Mouse (Mus musculus) hindbrain, embryonic 14.5 days (tissue): ENCODE measurements around the gene Pde4d. TPM values are rescaled to one million over a fixed set of nuclear protein-coding genes. Genes with fewer than 3 reads are reported as not detected.

Experiments used
- ATAC-seq: fragments of 200-750 bp; cut with Nextera tagmentation; 2 replicates; pipeline ENCODE4 v1.8.0; 2017; ENCODE audit warnings: moderate number of reproducible peaks, mild to moderate bottlenecking, moderate TSS enrichment, moderate library complexity; ENCODE audit not compliant: low FRiP score
- DNase-seq: peaks from one replicate; pipeline ENCODE4 v3.0.0-alpha.2; 2015; ENCODE audit warnings: low spot score
- H3K27ac ChIP-seq: fragments of 300-500 bp; sonication (generic); 2 replicates; pipeline ENCODE4 v1.5.1; 2014; ENCODE audit warnings: mild to moderate bottlenecking, moderate library complexity
- H3K27me3 ChIP-seq: fragments of 300-500 bp; sonication (generic); 2 replicates; pipeline ENCODE4 v1.6.1; 2014; ENCODE audit warnings: mild to moderate bottlenecking, low read length, mixed read lengths; ENCODE audit not compliant: control insufficient read depth, insufficient read depth
- H3K36me3 ChIP-seq: fragments of 300-500 bp; sonication (generic); replicated peaks from 2 replicates; pipeline ENCODE4 v1.6.1; 2014; ENCODE audit not compliant: control insufficient read depth, insufficient read depth
- H3K4me1 ChIP-seq: fragments of 300-500 bp; sonication (generic); replicated peaks from 2 replicates; pipeline ENCODE4 v1.6.1; 2014; ENCODE audit warnings: antibody characterized with exemption, low read length, mixed read lengths; ENCODE audit not compliant: control insufficient read depth, insufficient read depth
- H3K4me2 ChIP-seq: fragments of 300-500 bp; sonication (generic); replicated peaks from 2 replicates; pipeline ENCODE4 v1.6.1; 2014; ENCODE audit warnings: mild to moderate bottlenecking, moderate library complexity
- H3K4me3 ChIP-seq: fragments of 300-500 bp; sonication (generic); replicated peaks from 2 replicates; pipeline ENCODE4 v1.5.1; 2014; ENCODE audit warnings: mild to moderate bottlenecking, low read length
- H3K9ac ChIP-seq: fragments of 300-500 bp; sonication (generic); 2 replicates; pipeline ENCODE4 v1.6.1; 2014
- H3K9me3 ChIP-seq: fragments of 300-500 bp; sonication (generic); 2 replicates; pipeline ENCODE4 v1.6.1; 2016; ENCODE audit warnings: low read length; ENCODE audit not compliant: control insufficient read depth
- WGBS: fragments of 180-500 bp; shearing (Covaris S2); extraction: QIAGEN DNeasy Blood & Tissue Kit; methylation state at CpG from one replicate; pipeline ENCODE4 v1.1.7; 2014; 5-methylcytosine and 5-hydroxymethylcytosine counted together
- polyA plus RNA-seq: library from polyadenylated mRNA; unstranded; fragments of >200 nt; fragmentation: Nextera tagmentation; extraction: Ambion mirVana; gene quantifications from 2 replicates; pipeline ENCODE4 v1.2.1, GENCODE M21; 2014

The Pde4d gene
- polyA plus RNA-seq, 1 experiment from 2014 or later: 23.2 TPM

- DNase-seq (no peak), ATAC-seq (no peak)
- Histone ChIP-seq H3K4me1 (no peaks in the 10 kb centered on the region), H3K27ac (no peak overlapping the region), H3K9me3 (no peaks in the 10 kb centered on the region), H3K9ac (no peak overlapping the region), H3K4me3 (no peak overlapping the region), H3K4me2 (no peak overlapping the region), H3K27me3 (no peaks in the 10 kb centered on the region), H3K36me3 (no peaks in the 10 kb centered on the region)
- WGBS: 80% methylated on average over 7 of the region's 7 CpGs
Measured at GRCm38 (mm10) chr13:108757477-108757876, 307.7 kb downstream of the Pde4d start.

GRCm38 (mm10) chr13:108758331-108758730 is 308.6 kb downstream of the Pde4d start:
- H3K9ac ChIP-seq: no peak overlapping the region
- H3K36me3 ChIP-seq: no peaks in the 10 kb centered on the region
- no peak overlapping the region for H3K4me3 ChIP-seq
- no peaks in the 10 kb centered on the region for H3K4me1 ChIP-seq
- no peaks in the 10 kb centered on the region for H3K27me3 ChIP-seq
- no peaks in the 10 kb centered on the region for H3K9me3 ChIP-seq
- no peak for DNase-seq
- no peak for ATAC-seq
- H3K4me2 ChIP-seq: no peak overlapping the region
- WGBS: 78% methylated on average over 4 of the region's 4 CpGs
- no peak overlapping the region for H3K27ac ChIP-seq

GRCm38 (mm10) chr13:108759140-108759539 is 309.4 kb downstream of the Pde4d start:
- Histone ChIP-seq H3K27me3 (no peaks in the 10 kb centered on the region), H3K4me1 (no peaks in the 10 kb centered on the region), H3K9me3 (no peaks in the 10 kb centered on the region), H3K9ac (no peak overlapping the region), H3K4me3 (no peak overlapping the region), H3K36me3 (no peaks in the 10 kb centered on the region), H3K27ac (no peak overlapping the region), H3K4me2 (no peak overlapping the region)
- ATAC-seq (no peak), DNase-seq (no peak)
- WGBS: 75% methylated on average over 4 of the region's 4 CpGs

- 86% methylated on average over 3 of the region's 3 CpGs for WGBS
- H3K36me3 ChIP-seq: no peaks in the 10 kb centered on the region
- H3K4me1 ChIP-seq: no peaks in the 10 kb centered on the region
- no peaks in the 10 kb centered on the region for H3K9me3 ChIP-seq
- no peak overlapping the region for H3K27ac ChIP-seq
- no peak overlapping the region for H3K9ac ChIP-seq
- ATAC-seq: no peak
- no peak overlapping the region for H3K4me2 ChIP-seq
- no peak overlapping the region for H3K4me3 ChIP-seq
- no peaks in the 10 kb centered on the region for H3K27me3 ChIP-seq
- no peak for DNase-seq
Measured at GRCm38 (mm10) chr13:108763295-108763694, 313.5 kb downstream of the Pde4d start.

GRCm38 (mm10) chr13:108766020-108766727 is 316.4 kb downstream of the Pde4d start:
- WGBS: 66% methylated on average over 11 of the region's 11 CpGs
- H3K9ac ChIP-seq: no peak overlapping the region
- H3K4me1 ChIP-seq: no peaks in the 10 kb centered on the region
- ATAC-seq (no peak), DNase-seq (no peak)
- no peak overlapping the region for H3K4me3 ChIP-seq
- no peaks in the 10 kb centered on the region for H3K9me3 ChIP-seq
- no peaks in the 10 kb centered on the region for H3K36me3 ChIP-seq
- H3K27me3 ChIP-seq: no peaks in the 10 kb centered on the region
- no peak overlapping the region for H3K27ac ChIP-seq
- no peak overlapping the region for H3K4me2 ChIP-seq

GRCm38 (mm10) chr13:108769465-108770056 is 319.8 kb downstream of the Pde4d start:
- ATAC-seq (no peak), DNase-seq (no peak)
- Histone ChIP-seq H3K9ac (no peak overlapping the region), H3K9me3 (no peaks in the 10 kb centered on the region), H3K36me3 (no peaks in the 10 kb centered on the region), H3K4me3 (no peak overlapping the region), H3K27ac (no peak overlapping the region), H3K4me1 (no peaks in the 10 kb centered on the region; the same call in 1 of the 2 replicates), H3K27me3 (no peaks in the 10 kb centered on the region), H3K4me2 (no peak overlapping the region)
- WGBS: 49% methylated on average over 3 of the region's 3 CpGs

- no peaks in the 10 kb centered on the region; the same call in 1 of the 2 replicates for H3K4me1 ChIP-seq
- H3K4me3 ChIP-seq: no peak overlapping the region
- no peaks in the 10 kb centered on the region for H3K36me3 ChIP-seq
- DNase-seq: no peak
- no peak for ATAC-seq
- no peak overlapping the region for H3K4me2 ChIP-seq
- no peaks in the 10 kb centered on the region for H3K9me3 ChIP-seq
- 32% methylated on average over 3 of the region's 3 CpGs for WGBS
- H3K27ac ChIP-seq: 0 out of 2 replicates have a peak overlapping the region, but pooled peaks have one; percentile 20
- no peak overlapping the region for H3K9ac ChIP-seq
- no peaks in the 10 kb centered on the region for H3K27me3 ChIP-seq
Measured at GRCm38 (mm10) chr13:108772386-108772785, 322.6 kb downstream of the Pde4d start.

- no peak for ATAC-seq
- Histone ChIP-seq H3K9ac (no peak overlapping the region), H3K27me3 (no peaks in the 10 kb centered on the region), H3K9me3 (no peaks in the 10 kb centered on the region), H3K4me1 (no peaks in the 10 kb centered on the region; the same call in 1 of the 2 replicates), H3K36me3 (no peaks in the 10 kb centered on the region), H3K4me3 (no peak overlapping the region), H3K4me2 (no peak overlapping the region), H3K27ac (no peak overlapping the region)
- 84% methylated on average over 1 of the region's 1 CpGs for WGBS
- DNase-seq: no peak
Measured at GRCm38 (mm10) chr13:108774981-108775380, 325.2 kb downstream of the Pde4d start.

- DNase-seq (no peak), ATAC-seq (no peak)
- Histone ChIP-seq H3K4me1 (no peaks in the 10 kb centered on the region; the same call in 1 of the 2 replicates), H3K36me3 (no peaks in the 10 kb centered on the region), H3K4me3 (no peak overlapping the region), H3K4me2 (no peak overlapping the region), H3K27ac (no peak overlapping the region), H3K9me3 (no peaks in the 10 kb centered on the region), H3K27me3 (no peaks in the 10 kb centered on the region), H3K9ac (no peak overlapping the region)
- 83% methylated on average over 7 of the region's 7 CpGs for WGBS
Measured at GRCm38 (mm10) chr13:108775882-108776281, 326.1 kb downstream of the Pde4d start.
